Mouse (Mus musculus) lung, embryonic 16.5 days (tissue): ENCODE measurements around the gene Rnf111. TPM values are rescaled to one million over a fixed set of nuclear protein-coding genes. Genes with fewer than 3 reads are reported as not detected.

ENCODE experiments used
- ATAC-seq: fragments of 200-750 bp; cut with Nextera tagmentation; 2 replicates; pipeline ENCODE4 v1.8.0; 2017; ENCODE audit warnings: low read depth, mild to moderate bottlenecking, moderate library complexity
- H3K27ac ChIP-seq: fragments of 300-500 bp; sonication (generic); 2 replicates; pipeline ENCODE4 v1.5.1; 2014; ENCODE audit warnings: mild to moderate bottlenecking, control low read depth, low read length
- H3K27me3 ChIP-seq: fragments of 300-500 bp; sonication (generic); 2 replicates; pipeline ENCODE4 v1.6.1; 2014; ENCODE audit warnings: low read depth, low read length, mixed read lengths; ENCODE audit not compliant: control insufficient read depth, insufficient read depth
- H3K36me3 ChIP-seq: fragments of 300-500 bp; sonication (generic); 2 replicates; pipeline ENCODE4 v1.6.1; 2014; ENCODE audit warnings: low read length; ENCODE audit not compliant: control insufficient read depth, insufficient read depth
- H3K4me1 ChIP-seq: fragments of 300-500 bp; sonication (generic); replicated peaks from 2 replicates; pipeline ENCODE4 v1.6.1; 2014; ENCODE audit warnings: low read length, mixed read lengths; ENCODE audit not compliant: control insufficient read depth, insufficient read depth
- H3K4me2 ChIP-seq: fragments of 300-500 bp; sonication (generic); 2 replicates; pipeline ENCODE4 v1.6.1; 2014; ENCODE audit warnings: low read depth, low read length, control low read depth
- H3K4me3 ChIP-seq: fragments of 300-500 bp; sonication (generic); 2 replicates; pipeline ENCODE4 v1.5.1; 2014; ENCODE audit warnings: mild to moderate bottlenecking, low read length, control low read depth
- H3K9ac ChIP-seq: fragments of 300-500 bp; sonication (generic); 2 replicates; pipeline ENCODE4 v1.6.1; 2014; ENCODE audit warnings: low read length, control low read depth
- H3K9me3 ChIP-seq: fragments of 300-500 bp; sonication (generic); 2 replicates; pipeline ENCODE4 v1.6.1; 2016; ENCODE audit warnings: low read length; ENCODE audit not compliant: control insufficient read depth
- WGBS: fragments of 180-500 bp; shearing (Covaris S2); extraction: QIAGEN DNeasy Blood & Tissue Kit; methylation state at CpG from one replicate; pipeline ENCODE4 v1.1.7; 2014; 5-methylcytosine and 5-hydroxymethylcytosine counted together
- polyA plus RNA-seq: library from polyadenylated mRNA; unstranded; fragments of >200 nt; fragmentation: Nextera tagmentation; extraction: Ambion mirVana; gene quantifications from 2 replicates; pipeline ENCODE4 v1.2.1, GENCODE M21; 2015

Gene Rnf111
- polyA plus RNA-seq, 1 experiment from 2014 or later, result 25.2 TPM

DNA sequence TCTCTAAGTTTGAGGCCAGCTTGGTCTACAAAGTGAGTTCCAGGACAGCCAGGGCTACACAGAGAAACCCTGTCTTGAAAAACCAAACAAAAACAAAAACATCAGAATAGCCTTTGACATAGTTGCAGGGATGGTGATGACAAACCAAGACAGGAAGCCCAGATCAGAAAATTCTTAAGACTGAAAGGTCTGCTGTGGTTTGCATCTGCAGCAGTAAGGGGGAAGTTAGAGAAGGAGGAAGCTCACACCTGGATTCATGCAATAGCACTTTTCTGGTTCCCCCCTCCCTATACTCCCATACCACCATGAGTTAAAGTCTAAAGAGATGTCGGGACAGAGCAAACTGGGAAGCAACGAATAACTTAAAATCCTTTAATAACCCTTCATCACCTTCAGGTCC is 2.7 kb upstream of the Rnf111 start:
- no peak overlapping the region for H3K27ac ChIP-seq

GRCm38 (mm10) chr9:70503015-70503603 is 416 bp downstream of the Rnf111 start:
- Histone ChIP-seq H3K4me1 (peaks cover 12% of the 10 kb centered on the region), H3K27ac (peak overlapping the region; percentile 94), H3K4me3 (peak overlapping the region; percentile 96), H3K4me2 (peak overlapping the region; percentile 62), H3K9me3 (no peaks in the 10 kb centered on the region), H3K27me3 (no peaks in the 10 kb centered on the region), H3K9ac (peak overlapping the region; percentile 85), H3K36me3 (0 out of 2 replicates have a peak, but pooled peaks cover 2% of the 10 kb centered on the region)
- ATAC-seq, result peak; percentile 90
- WGBS, result under 1% methylated on average over 39 of the region's 70 CpGs

More for the DNA sequence above, 2.7 kb upstream of the Rnf111 start:
- WGBS, result 45% methylated on average over 2 of the region's 2 CpGs
- H3K9me3 ChIP-seq, result no peaks in the 10 kb centered on the region
- no peak for ATAC-seq
- H3K9ac ChIP-seq, result no peak overlapping the region
- no peaks in the 10 kb centered on the region for H3K36me3 ChIP-seq
- peaks cover 12% of the 10 kb centered on the region for H3K4me1 ChIP-seq
- no peak overlapping the region for H3K4me2 ChIP-seq
- H3K27me3 ChIP-seq, result no peaks in the 10 kb centered on the region
- no peak overlapping the region for H3K4me3 ChIP-seq

GRCm38 (mm10) chr9:70502284-70503014 is 1.1 kb downstream of the Rnf111 start:
- 26% methylated on average over 10 of the region's 10 CpGs for WGBS

GRCm38 (mm10) chr9:70496990-70497389 is 6.5 kb downstream of the Rnf111 start:
- Histone ChIP-seq H3K36me3 (0 out of 2 replicates have a peak, but pooled peaks cover 2% of the 10 kb centered on the region), H3K27me3 (no peaks in the 10 kb centered on the region), H3K9ac (no peak overlapping the region), H3K4me1 (peaks cover 2% of the 10 kb centered on the region), H3K9me3 (no peaks in the 10 kb centered on the region), H3K27ac (no peak overlapping the region), H3K4me3 (no peak overlapping the region), H3K4me2 (no peak overlapping the region)
- no peak for ATAC-seq

More at GRCm38 (mm10) chr9:70502284-70503014, 1.1 kb downstream of the Rnf111 start:
- peaks cover 12% of the 10 kb centered on the region for H3K4me1 ChIP-seq
- H3K9ac ChIP-seq, result peak overlapping the region; percentile 85
- ATAC-seq, result no peak
- peak overlapping the region; percentile 96 for H3K4me3 ChIP-seq
- no peaks in the 10 kb centered on the region for H3K9me3 ChIP-seq
- peak overlapping the region; percentile 62 for H3K4me2 ChIP-seq
- no peaks in the 10 kb centered on the region for H3K27me3 ChIP-seq
- peak overlapping the region; percentile 94 for H3K27ac ChIP-seq
- 0 out of 2 replicates have a peak, but pooled peaks cover 2% of the 10 kb centered on the region for H3K36me3 ChIP-seq

DNA sequence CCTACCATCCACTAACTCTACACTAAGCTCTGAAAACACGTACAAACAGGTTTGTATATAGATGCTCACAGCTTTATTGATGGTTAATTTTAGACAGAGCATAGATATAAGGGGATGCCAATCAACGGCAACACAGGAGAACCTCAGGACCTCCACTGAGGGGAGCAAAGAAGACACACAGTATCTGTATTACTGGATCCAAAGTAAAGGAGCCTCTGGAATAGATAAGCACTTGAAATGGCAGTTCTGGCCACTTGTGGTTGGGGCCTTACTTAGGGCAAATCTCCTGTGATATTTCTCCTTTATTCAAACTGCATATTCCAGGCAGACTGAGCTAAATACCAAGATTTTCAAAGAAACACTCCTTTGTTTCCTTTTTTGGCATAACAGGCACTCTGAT is 10.5 kb downstream of the Rnf111 start:
- no peaks in the 10 kb centered on the region for H3K27me3 ChIP-seq
- H3K4me2 ChIP-seq, result no peak overlapping the region
- no peaks in the 10 kb centered on the region for H3K9me3 ChIP-seq
- H3K9ac ChIP-seq, result no peak overlapping the region
- no peaks in the 10 kb centered on the region; the same call in 1 of the 2 replicates for H3K36me3 ChIP-seq
- no peak overlapping the region for H3K27ac ChIP-seq
- H3K4me1 ChIP-seq, result no peaks in the 10 kb centered on the region
- ATAC-seq, result no peak
- no peak overlapping the region for H3K4me3 ChIP-seq
- 89% methylated on average over 2 of the region's 2 CpGs for WGBS

DNA sequence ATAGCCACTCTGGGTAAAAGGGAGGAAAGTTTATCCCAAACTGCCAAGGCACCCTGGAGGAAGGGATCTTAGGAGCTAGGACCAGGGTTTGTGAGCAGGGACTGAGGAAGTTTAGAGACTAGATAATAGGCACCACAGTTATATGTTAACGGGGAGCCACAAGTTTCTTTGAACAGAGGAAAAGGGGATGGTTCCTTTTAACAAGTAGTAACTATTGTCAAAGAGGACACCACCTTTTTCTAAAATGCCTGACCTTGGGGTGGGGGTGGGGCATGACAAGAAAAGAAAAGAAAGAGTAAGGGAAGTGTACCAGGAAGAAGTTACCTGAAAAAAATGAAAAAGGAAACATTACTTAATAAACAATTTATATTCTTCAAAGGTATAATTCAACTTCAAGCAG is 12.3 kb downstream of the Rnf111 start:
- H3K9ac ChIP-seq, result no peak overlapping the region
- peaks cover 2% of the 10 kb centered on the region for H3K36me3 ChIP-seq
- no peaks in the 10 kb centered on the region for H3K27me3 ChIP-seq
- H3K4me3 ChIP-seq, result no peak overlapping the region
- H3K4me2 ChIP-seq, result no peak overlapping the region
- H3K9me3 ChIP-seq, result no peaks in the 10 kb centered on the region
- H3K4me1 ChIP-seq, result no peaks in the 10 kb centered on the region
- no peak for ATAC-seq
- whole genome bisulfite sequencing, result 83% methylated on average over 1 of the region's 1 CpGs
- H3K27ac ChIP-seq, result no peak overlapping the region

DNA sequence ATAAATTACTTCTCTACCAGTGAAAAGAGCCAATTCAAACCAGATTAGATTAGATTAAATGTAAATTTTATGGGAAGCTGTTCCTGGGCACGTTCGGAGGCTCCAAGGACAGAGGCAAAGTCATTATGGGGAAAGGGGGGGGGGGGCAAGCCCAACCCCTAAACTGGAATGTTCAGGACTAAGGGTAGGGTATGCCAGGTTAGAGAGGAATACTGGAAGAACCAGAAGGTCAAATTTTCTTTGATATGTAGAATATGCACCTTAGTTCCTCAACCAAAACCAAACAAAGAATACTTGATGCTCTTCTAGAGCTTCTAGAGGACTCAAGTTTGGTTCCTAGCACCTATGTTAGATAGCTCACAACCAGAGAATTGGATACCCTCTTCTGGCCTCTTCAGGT is 16.1 kb downstream of the Rnf111 start:
- Histone ChIP-seq H3K4me3 (no peak overlapping the region), H3K4me1 (no peaks in the 10 kb centered on the region), H3K27me3 (no peaks in the 10 kb centered on the region), H3K4me2 (no peak overlapping the region), H3K36me3 (peaks cover 2% of the 10 kb centered on the region), H3K9ac (no peak overlapping the region), H3K27ac (no peak overlapping the region), H3K9me3 (no peaks in the 10 kb centered on the region)
- whole genome bisulfite sequencing, result 59% methylated on average over 2 of the region's 2 CpGs
- ATAC-seq, result no peak

- Histone ChIP-seq H3K4me1 (no peaks in the 10 kb centered on the region), H3K9ac (no peak overlapping the region), H3K36me3 (peaks cover 2% of the 10 kb centered on the region), H3K27me3 (no peaks in the 10 kb centered on the region), H3K4me2 (no peak overlapping the region), H3K27ac (no peak overlapping the region), H3K9me3 (no peaks in the 10 kb centered on the region), H3K4me3 (no peak overlapping the region)
- WGBS, result 81% methylated on average over 1 of the region's 1 CpGs
- no peak for ATAC-seq
Observed at GRCm38 (mm10) chr9:70485840-70486239, 17.7 kb downstream of the Rnf111 start.

- Histone ChIP-seq H3K4me1 (no peaks in the 10 kb centered on the region), H3K9me3 (no peaks in the 10 kb centered on the region), H3K36me3 (peaks cover 4% of the 10 kb centered on the region; the same call in 1 of the 2 replicates), H3K9ac (no peak overlapping the region), H3K27me3 (no peaks in the 10 kb centered on the region), H3K4me2 (no peak overlapping the region), H3K4me3 (no peak overlapping the region), H3K27ac (no peak overlapping the region)
- WGBS, result 91% methylated on average over 5 of the region's 5 CpGs
- no peak for ATAC-seq
Observed at GRCm38 (mm10) chr9:70483495-70483894, 20.0 kb downstream of the Rnf111 start.
